Mouse (Mus musculus) stomach, embryonic 15.5 days (tissue): Measurements from ENCODE around the gene Scn3a. TPM values are rescaled to one million over a fixed set of nuclear protein-coding genes. Genes with fewer than 3 reads are reported as not detected.

Experiments used
- ATAC-seq: fragments of 200-750 bp; cut with Nextera tagmentation; 2 replicates; pipeline ENCODE4 v1.8.0; 2017; ENCODE audit warnings: low read depth, moderate number of reproducible peaks, moderate TSS enrichment; ENCODE audit not compliant: insufficient read depth, low FRiP score
- H3K27ac ChIP-seq: fragments of 300-500 bp; sonication (generic); 2 replicates; pipeline ENCODE4 v1.5.1; 2015; ENCODE audit warnings: mild to moderate bottlenecking, inconsistent platforms
- H3K27me3 ChIP-seq: fragments of 300-500 bp; sonication (generic); replicated peaks from 2 replicates; pipeline ENCODE4 v1.6.1; 2015; ENCODE audit warnings: inconsistent platforms
- H3K36me3 ChIP-seq: fragments of 300-500 bp; sonication (generic); 2 replicates; pipeline ENCODE4 v1.6.1; 2015; ENCODE audit warnings: inconsistent platforms
- H3K4me1 ChIP-seq: fragments of 300-500 bp; sonication (generic); 2 replicates; pipeline ENCODE4 v1.6.1; 2015; ENCODE audit warnings: inconsistent platforms
- H3K4me2 ChIP-seq: fragments of 300-500 bp; sonication (generic); 2 replicates; pipeline ENCODE4 v1.6.1; 2015; ENCODE audit warnings: mild to moderate bottlenecking, inconsistent platforms
- H3K4me3 ChIP-seq: fragments of 300-500 bp; sonication (generic); replicated peaks from 2 replicates; pipeline ENCODE4 v1.5.1; 2015; ENCODE audit warnings: inconsistent platforms
- H3K9ac ChIP-seq: fragments of 300-500 bp; sonication (generic); 2 replicates; pipeline ENCODE4 v1.6.1; 2015; ENCODE audit warnings: inconsistent platforms
- H3K9me3 ChIP-seq: fragments of 300-500 bp; sonication (generic); 2 replicates; pipeline ENCODE4 v1.6.1; 2016; ENCODE audit warnings: inconsistent platforms
- WGBS: fragments of 180-500 bp; shearing (Covaris S2); methylation state at CpG from one replicate; pipeline ENCODE4 v1.1.7; 2015; 5-methylcytosine and 5-hydroxymethylcytosine counted together
- polyA plus RNA-seq: library from polyadenylated mRNA; unstranded; fragments of >200 nt; fragmentation: Nextera tagmentation; extraction: Ambion mirVana; gene quantifications from 2 replicates; pipeline ENCODE4 v1.2.1, GENCODE M21; 2015

Gene Scn3a
- polyA plus RNA-seq, 1 experiment from 2014 or later: 1.4 TPM

GRCm38 (mm10) chr2:65550564-65550963 is 16.9 kb downstream of the Scn3a start:
- no peak overlapping the region for H3K27ac ChIP-seq
- WGBS: 95% methylated on average over 3 of the region's 3 CpGs
- ATAC-seq: no peak

GRCm38 (mm10) chr2:65548665-65549064 is 18.8 kb downstream of the Scn3a start:
- Histone ChIP-seq H3K4me1 (no peaks in the 10 kb centered on the region), H3K9me3 (no peaks in the 10 kb centered on the region), H3K4me2 (no peak overlapping the region), H3K27ac (no peak overlapping the region), H3K4me3 (no peak overlapping the region), H3K27me3 (no peaks in the 10 kb centered on the region), H3K36me3 (no peaks in the 10 kb centered on the region), H3K9ac (no peak overlapping the region)
- no peak for ATAC-seq
- 79% methylated on average over 6 of the region's 6 CpGs for WGBS

More at GRCm38 (mm10) chr2:65550564-65550963, 16.9 kb downstream of the Scn3a start:
- Histone ChIP-seq H3K4me2 (no peak overlapping the region), H3K9ac (no peak overlapping the region), H3K9me3 (no peaks in the 10 kb centered on the region), H3K27me3 (no peaks in the 10 kb centered on the region), H3K4me1 (no peaks in the 10 kb centered on the region), H3K36me3 (no peaks in the 10 kb centered on the region), H3K4me3 (no peak overlapping the region)

DNA sequence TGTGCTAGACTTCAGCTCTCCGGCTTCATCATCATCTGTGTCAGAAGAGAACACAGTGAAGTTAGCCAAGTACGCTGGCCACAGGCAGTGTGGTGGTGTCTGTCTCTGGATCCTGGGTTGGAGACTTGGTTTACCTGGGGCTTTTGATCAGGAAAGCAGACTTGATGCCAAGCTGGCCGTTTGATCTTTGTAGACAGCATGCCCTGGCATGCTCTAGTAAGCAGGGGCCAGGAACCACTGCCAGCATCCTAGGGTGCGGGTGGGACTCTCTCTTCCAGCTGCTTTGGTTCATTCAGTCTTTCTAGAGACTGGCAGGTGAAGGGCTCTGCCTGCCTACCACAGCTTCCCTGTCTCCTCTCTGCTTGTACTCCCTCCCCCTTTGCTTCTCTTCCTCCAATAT is 20.1 kb downstream of the Scn3a start:
- Histone ChIP-seq H3K4me3 (no peak overlapping the region), H3K36me3 (no peaks in the 10 kb centered on the region), H3K4me1 (no peaks in the 10 kb centered on the region), H3K9me3 (no peaks in the 10 kb centered on the region), H3K4me2 (no peak overlapping the region), H3K27me3 (no peaks in the 10 kb centered on the region), H3K9ac (no peak overlapping the region), H3K27ac (no peak overlapping the region)
- no peak for ATAC-seq
- 65% methylated on average over 4 of the region's 4 CpGs for WGBS

DNA sequence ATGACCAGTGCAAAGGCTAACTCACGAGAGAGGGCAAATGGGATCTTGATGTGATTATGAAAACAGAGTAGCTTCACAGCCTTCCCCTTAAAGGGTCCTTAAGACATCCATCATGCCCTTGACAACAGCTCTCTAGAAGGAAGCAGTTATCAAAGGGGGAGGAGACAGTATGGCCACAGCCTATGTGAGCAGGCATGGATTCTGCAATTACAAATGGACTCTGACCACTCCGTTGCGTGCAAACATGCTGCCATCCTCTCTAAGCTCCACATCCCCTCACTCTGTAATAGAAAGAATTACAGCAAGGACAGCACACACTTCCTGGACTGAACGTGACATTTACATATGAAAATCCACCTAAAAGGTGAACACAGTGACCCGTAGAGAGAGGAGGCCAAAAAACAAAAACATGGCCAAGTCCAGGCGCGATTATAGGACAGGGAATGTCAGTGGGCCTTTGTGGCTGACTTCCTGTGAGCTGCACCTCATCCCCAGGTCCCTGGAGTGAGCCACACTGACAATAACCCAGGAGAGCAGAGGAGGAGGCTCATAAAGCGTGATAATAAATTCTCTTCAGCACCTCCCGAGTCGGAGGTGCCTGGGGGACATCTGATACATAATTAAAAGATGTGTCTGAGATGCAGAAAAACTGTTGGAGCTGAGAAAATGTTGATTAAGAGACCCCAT is 24.4 kb downstream of the Scn3a start:
- Histone ChIP-seq H3K27me3 (no peaks in the 10 kb centered on the region), H3K9me3 (no peaks in the 10 kb centered on the region), H3K9ac (no peak overlapping the region), H3K4me3 (no peak overlapping the region), H3K36me3 (no peaks in the 10 kb centered on the region), H3K4me1 (no peaks in the 10 kb centered on the region), H3K27ac (no peak overlapping the region), H3K4me2 (no peak overlapping the region)
- ATAC-seq: no peak
- WGBS: 65% methylated on average over 10 of the region's 10 CpGs

GRCm38 (mm10) chr2:65541781-65542180 is 25.6 kb downstream of the Scn3a start:
- 36% methylated on average over 1 of the region's 1 CpGs for whole genome bisulfite sequencing
- H3K9ac ChIP-seq: no peak overlapping the region

DNA sequence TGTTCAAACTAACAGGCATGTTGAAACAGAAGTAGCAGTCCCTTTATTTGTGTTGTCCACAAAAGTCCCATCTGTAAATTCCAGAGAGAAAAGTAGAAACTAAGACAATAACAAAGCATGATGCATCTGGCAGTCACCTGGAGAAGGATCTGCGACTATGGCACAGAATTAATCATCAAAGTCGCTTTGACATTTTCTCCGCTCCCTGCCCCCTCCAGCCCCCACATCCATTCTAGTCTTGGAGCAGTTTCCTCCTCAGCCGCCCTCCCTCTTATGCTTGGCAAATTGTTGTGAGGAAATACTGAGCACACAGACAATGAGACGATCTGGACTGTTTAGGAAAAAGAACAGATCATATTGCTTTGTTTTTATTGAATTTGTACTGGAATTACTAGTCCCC is 29.0 kb downstream of the Scn3a start:
- Histone ChIP-seq H3K4me1 (no peaks in the 10 kb centered on the region), H3K9ac (no peak overlapping the region), H3K36me3 (no peaks in the 10 kb centered on the region), H3K4me3 (no peak overlapping the region), H3K27me3 (no peaks in the 10 kb centered on the region), H3K27ac (no peak overlapping the region), H3K4me2 (no peak overlapping the region), H3K9me3 (no peaks in the 10 kb centered on the region)
- WGBS: 49% methylated on average over 5 of the region's 5 CpGs
- no peak for ATAC-seq

More at GRCm38 (mm10) chr2:65541781-65542180, 25.6 kb downstream of the Scn3a start:
- Histone ChIP-seq H3K27ac (no peak overlapping the region), H3K4me3 (no peak overlapping the region), H3K4me2 (no peak overlapping the region), H3K36me3 (no peaks in the 10 kb centered on the region), H3K9me3 (no peaks in the 10 kb centered on the region), H3K4me1 (no peaks in the 10 kb centered on the region), H3K27me3 (no peaks in the 10 kb centered on the region)
- no peak for ATAC-seq

GRCm38 (mm10) chr2:65532127-65532854 is 35.1 kb downstream of the Scn3a start:
- Histone ChIP-seq H3K4me2 (no peak overlapping the region), H3K36me3 (no peaks in the 10 kb centered on the region), H3K27me3 (no peaks in the 10 kb centered on the region), H3K4me3 (no peak overlapping the region), H3K9ac (no peak overlapping the region), H3K4me1 (no peaks in the 10 kb centered on the region), H3K27ac (no peak overlapping the region), H3K9me3 (no peaks in the 10 kb centered on the region)
- WGBS: 71% methylated on average over 10 of the region's 10 CpGs
- no peak for ATAC-seq

DNA sequence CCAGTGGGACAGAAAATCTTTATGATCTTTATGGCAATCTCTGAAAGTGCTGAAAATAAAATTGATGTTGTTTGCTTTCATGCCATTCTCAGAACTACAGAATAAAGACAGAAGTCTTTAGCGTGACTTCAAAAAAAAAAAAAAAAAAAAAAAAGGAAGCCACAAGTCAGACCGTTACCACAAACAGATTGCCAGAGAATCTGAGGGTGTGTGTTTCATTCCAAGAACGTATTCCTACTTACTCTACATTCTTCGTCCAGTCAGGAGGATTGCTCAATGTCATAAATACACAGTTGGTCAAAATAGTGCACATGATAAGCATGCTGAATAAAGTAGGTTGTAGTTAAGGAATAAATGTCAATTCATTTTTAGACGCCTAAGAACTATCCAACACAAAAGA is 38.3 kb downstream of the Scn3a start:
- Histone ChIP-seq H3K4me2 (no peak overlapping the region), H3K27ac (no peak overlapping the region), H3K4me3 (no peak overlapping the region), H3K9ac (no peak overlapping the region), H3K4me1 (no peaks in the 10 kb centered on the region), H3K9me3 (no peaks in the 10 kb centered on the region), H3K36me3 (no peaks in the 10 kb centered on the region), H3K27me3 (no peaks in the 10 kb centered on the region)
- ATAC-seq: no peak
- WGBS: 55% methylated on average over 5 of the region's 5 CpGs

DNA sequence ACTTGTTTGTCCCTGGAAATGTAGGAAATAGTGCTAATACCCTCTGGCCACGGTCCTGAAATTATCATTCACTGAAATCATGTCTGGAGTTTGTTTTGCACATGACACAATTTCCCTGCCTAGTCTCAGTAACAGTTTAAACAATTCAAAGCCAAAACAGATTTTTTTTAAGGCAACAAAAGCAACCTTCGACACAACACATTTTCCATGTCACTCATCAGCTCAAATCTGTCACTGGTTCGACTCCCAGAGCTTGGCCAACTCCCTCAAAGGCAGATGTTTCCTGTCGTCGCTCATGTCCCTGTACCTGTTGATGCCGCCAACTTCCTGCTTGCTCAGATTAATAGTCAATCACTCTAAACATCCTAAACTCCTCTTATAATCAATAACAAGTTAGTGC is 50.7 kb downstream of the Scn3a start:
- ATAC-seq: no peak
- H3K4me2 ChIP-seq: no peak overlapping the region
- H3K4me1 ChIP-seq: no peaks in the 10 kb centered on the region
- no peaks in the 10 kb centered on the region for H3K9me3 ChIP-seq
- H3K36me3 ChIP-seq: no peaks in the 10 kb centered on the region
- H3K27me3 ChIP-seq: no peaks in the 10 kb centered on the region
- H3K27ac ChIP-seq: no peak overlapping the region
- H3K9ac ChIP-seq: no peak overlapping the region
- H3K4me3 ChIP-seq: no peak overlapping the region
- 49% methylated on average over 6 of the region's 6 CpGs for WGBS

DNA sequence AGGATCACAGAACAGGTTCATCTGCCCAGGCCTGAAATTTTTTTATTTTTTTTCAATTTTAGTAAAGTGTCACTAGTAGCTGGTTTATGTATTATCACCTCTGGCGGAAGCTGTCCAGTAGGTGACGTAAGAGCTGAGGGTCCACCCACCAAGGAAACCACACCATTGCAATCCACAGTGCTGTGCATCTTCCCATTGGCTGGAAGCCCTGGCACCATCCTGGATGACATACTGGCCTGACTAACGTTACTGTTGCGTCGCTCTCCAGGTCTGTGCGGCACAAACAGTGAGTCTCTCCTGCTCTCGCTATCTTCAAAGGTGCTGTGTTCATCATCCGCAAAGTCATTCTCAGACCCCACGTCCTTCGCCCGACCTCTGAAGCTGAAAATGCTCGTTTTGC is 59.2 kb downstream of the Scn3a start:
- Histone ChIP-seq H3K27me3 (no peaks in the 10 kb centered on the region), H3K36me3 (no peaks in the 10 kb centered on the region), H3K9ac (no peak overlapping the region), H3K4me1 (no peaks in the 10 kb centered on the region), H3K27ac (no peak overlapping the region), H3K9me3 (no peaks in the 10 kb centered on the region), H3K4me3 (no peak overlapping the region), H3K4me2 (no peak overlapping the region)
- ATAC-seq: no peak
- WGBS: 75% methylated on average over 12 of the region's 12 CpGs

- ATAC-seq: no peak
- H3K9ac ChIP-seq: no peak overlapping the region
- H3K27ac ChIP-seq: no peak overlapping the region
- no peak overlapping the region for H3K4me2 ChIP-seq
- no peaks in the 10 kb centered on the region for H3K4me1 ChIP-seq
- H3K9me3 ChIP-seq: no peaks in the 10 kb centered on the region
- no peaks in the 10 kb centered on the region for H3K27me3 ChIP-seq
- WGBS: 65% methylated on average over 9 of the region's 9 CpGs
- no peaks in the 10 kb centered on the region for H3K36me3 ChIP-seq
- no peak overlapping the region for H3K4me3 ChIP-seq
These were observed 77.0 kb downstream of the Scn3a start for GRCm38 (mm10) chr2:65490450-65490849.

DNA sequence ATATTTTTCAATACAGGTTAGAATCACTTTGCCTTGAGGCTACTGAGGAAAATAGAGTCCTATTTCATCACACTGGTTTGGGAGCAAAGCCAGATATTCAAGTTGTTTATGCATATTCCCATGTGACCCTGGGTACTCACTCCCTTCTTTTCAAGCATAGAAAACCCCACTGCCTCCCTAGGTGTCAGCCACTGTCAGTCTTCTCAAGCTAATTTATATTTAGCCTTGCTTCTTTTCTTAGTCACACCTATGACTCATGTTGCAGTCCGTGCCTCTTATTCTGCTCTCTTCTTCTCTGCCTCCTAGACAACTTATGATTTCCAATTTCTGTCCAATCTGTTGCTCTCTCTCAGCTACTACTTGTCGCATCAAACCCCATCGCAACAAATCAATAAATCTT is 84.0 kb downstream of the Scn3a start:
- no peak overlapping the region for H3K4me3 ChIP-seq
- no peak overlapping the region for H3K4me2 ChIP-seq
- no peak overlapping the region for H3K27ac ChIP-seq
- no peaks in the 10 kb centered on the region for H3K36me3 ChIP-seq
- WGBS: 57% methylated on average over 3 of the region's 3 CpGs
- no peaks in the 10 kb centered on the region for H3K27me3 ChIP-seq
- no peaks in the 10 kb centered on the region for H3K4me1 ChIP-seq
- H3K9me3 ChIP-seq: no peaks in the 10 kb centered on the region
- ATAC-seq: no peak
- no peak overlapping the region for H3K9ac ChIP-seq
